In the genomic region with DNA sequence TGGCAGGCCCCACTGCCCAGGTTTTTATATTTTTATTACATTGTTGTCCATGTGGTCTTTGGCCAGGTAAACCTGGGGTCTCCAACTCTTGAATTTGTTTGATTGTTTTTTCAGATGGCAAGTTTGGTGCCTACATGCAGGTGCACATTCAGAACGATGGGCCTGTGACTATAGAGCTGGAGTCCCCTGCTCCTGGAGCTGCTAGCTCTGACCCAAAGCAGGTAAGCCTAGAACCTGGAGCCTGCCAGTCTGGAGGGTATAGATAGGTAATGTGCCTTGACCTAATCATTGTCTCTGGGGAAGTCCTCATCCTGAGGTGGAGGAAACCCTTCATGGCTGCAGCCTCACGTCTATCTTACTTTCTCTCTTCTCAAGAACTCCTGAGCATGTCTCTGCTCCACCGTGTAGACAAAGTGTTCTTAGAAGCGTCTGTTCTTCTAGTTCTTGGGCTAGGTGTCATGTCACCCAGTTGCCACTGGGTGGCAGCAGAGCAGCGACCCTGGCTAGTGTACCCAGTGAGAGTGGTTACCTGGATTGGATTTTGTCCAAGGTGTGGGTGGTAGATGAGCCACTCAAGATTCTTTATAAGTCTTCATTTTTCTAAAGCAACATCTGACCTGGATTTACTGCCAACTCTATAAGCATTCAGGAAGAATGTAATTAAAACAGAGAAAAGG, we compare ENCODE assay signal across 8 mouse cellular contexts. TPM values are rescaled to one million over a fixed set of nuclear protein-coding genes. Genes with fewer than 3 reads are reported as not detected.
DNase-seq lines count a peak whose midpoint lies in the region; ATAC-seq and TF ChIP-seq lines count a peak whose summit lies in the region.

No protein-coding gene starts in this region.

- no peaks in the 10 kb centered on the region for H3K36me3 ChIP-seq in MEL (ENCODE audit: control insufficient read depth in 1 of 2, insufficient read depth in 2 of 2, low read length in 2 of 2)

- TF ChIP-seq EP300 in MEL (IDR thresholded peaks at IDR 0.05; ENCODE audit: low read depth in 1 of 2, low read length in 2 of 2), result no peak

- H3K79me2 ChIP-seq in MEL (ENCODE audit: control insufficient read depth, insufficient read depth, low read length, poor library complexity), result no peaks in the 10 kb centered on the region

- peak; percentile 79 to 97 (median 83) for TF ChIP-seq CTCF in MEL (IDR thresholded peaks at IDR 0.05 in 2 of 3, conservative IDR thresholded peaks at IDR 0.05 in 1 of 3; ENCODE audit: control insufficient read depth in 1 of 3, insufficient read depth in 1 of 3, low read depth in 2 of 3, low read length in 3 of 3, poor library complexity in 1 of 3, severe bottlenecking in 1 of 3)
- TF ChIP-seq CTCF in lung, adult 2 months (IDR thresholded peaks at IDR 0.05; ENCODE audit: insufficient read depth, low read length), result peak; percentile 95
- peak; percentile 63; the same call in 1 of the 2 replicates for TF ChIP-seq CTCF in olfactory bulb, adult 2 months (IDR thresholded peaks at IDR 0.05; ENCODE audit: insufficient read depth, low read depth, low read length)

- H3K27me3 ChIP-seq in MEL (ENCODE audit: control insufficient read depth in 1 of 2, insufficient read depth in 2 of 2, low read length in 2 of 2), result no peaks in the 10 kb centered on the region

- TF ChIP-seq POLR2A in MEL (IDR thresholded peaks at IDR 0.05; ENCODE audit: control insufficient read depth in 1 of 2, insufficient read depth in 1 of 2, low read depth in 1 of 2, low read length in 2 of 2, poor library complexity in 1 of 2), result no peak
- TF ChIP-seq POLR2A in lung, adult 2 months (IDR thresholded peaks at IDR 0.05; ENCODE audit: borderline replicate concordance, extremely low read depth, low read depth, low read length), result no peak
- TF ChIP-seq POLR2A in olfactory bulb, adult 2 months (IDR thresholded peaks at IDR 0.05; ENCODE audit: insufficient read depth, low read depth, low read length), result no peak

- no peak overlapping the region for H3K27ac ChIP-seq in MEL (ENCODE audit: control insufficient read depth, low read depth, low read length)
- no peak overlapping the region for H3K27ac ChIP-seq in olfactory bulb, adult 2 months (ENCODE audit: insufficient read depth, low read depth, low read length)

- DNase-seq in MEL (ENCODE audit: low read depth, low spot score), result peak; percentile 69
- DNase-seq in c-Kit-negative CD71-positive TER-119-positive erythroid progenitor cells, embryonic 14.5 days (ENCODE audit: low read depth, low spot score), result peak; percentile 13
- DNase-seq in fibroblast of lung, adult 2 months (ENCODE audit: low read depth), result peak; percentile 11
- DNase-seq in layer of hippocampus, adult 11-12 months (ENCODE audit: low spot score), result peak; percentile 73
- DNase-seq in lung, adult 2 months, result peak; percentile 50
- DNase-seq in urinary bladder, postnatal 36 days (ENCODE audit: low spot score in 2 of 2), result peak; percentile 39 to 48

- peak; percentile 80 to 92 for ATAC-seq in hematopoietic stem cell, adult 5-6 weeks (replicated peaks in 1 of 2; ENCODE audit: insufficient read depth in 1 of 2, low FRiP score in 2 of 2, low TSS enrichment in 1 of 2, low read depth in 1 of 2, poor library complexity in 2 of 2, severe bottlenecking in 2 of 2)

- H3K9ac ChIP-seq in MEL (ENCODE audit: control insufficient read depth, low read depth, low read length, poor library complexity, severe bottlenecking), result no peak overlapping the region

- no peak overlapping the region for H3K4me3 ChIP-seq in MEL (ENCODE audit: control insufficient read depth in 1 of 2, insufficient read depth in 1 of 2, low read depth in 2 of 2, low read length in 2 of 2)
- no peak overlapping the region for H3K4me3 ChIP-seq in lung, adult 2 months (replicated peaks; ENCODE audit: extremely low read depth, low read depth, low read length)
- H3K4me3 ChIP-seq in olfactory bulb, adult 2 months (ENCODE audit: insufficient read depth, low read depth, low read length), result no peak overlapping the region

- no peaks in the 10 kb centered on the region for H3K9me3 ChIP-seq in MEL (replicated peaks; ENCODE audit: insufficient read depth, low read length)

- 17% methylated on average over 5 of the region's 5 CpGs for WGBS in lung, adult 2 months
- 16% methylated on average over 5 of the region's 5 CpGs for WGBS in olfactory bulb, adult 2 months

- no peaks in the 10 kb centered on the region for H3K4me1 ChIP-seq in MEL (ENCODE audit: control insufficient read depth in 1 of 2, insufficient read depth in 2 of 2, low read length in 2 of 2)
- H3K4me1 ChIP-seq in lung, adult 2 months (ENCODE audit: control insufficient read depth, insufficient read depth, low read length), result no peaks in the 10 kb centered on the region
- H3K4me1 ChIP-seq in olfactory bulb, adult 2 months (ENCODE audit: control insufficient read depth, insufficient read depth, low read length), result peaks cover 12% of the 10 kb centered on the region

- TF ChIP-seq RAD21 in MEL (IDR thresholded peaks at IDR 0.05; ENCODE audit: low read depth, low read length), result peak; percentile 75

TF ChIP-seq in MEL, 35 proteins besides CTCF, POLR2A, EP300 and RAD21:
- TF ChIP-seq SMC3 (IDR thresholded peaks at IDR 0.05; ENCODE audit: low read depth, low read length) (peak; percentile 69), TBP (IDR thresholded peaks at IDR 0.05; ENCODE audit: low read depth, low read length) (no peak), ZC3H11A (IDR thresholded peaks at IDR 0.05; ENCODE audit: low read depth, low read length) (peak; percentile 17; the same call in 1 of the 2 replicates), TAL1 (IDR thresholded peaks at IDR 0.05; ENCODE audit: low read length) (no peak), JUND (IDR thresholded peaks at IDR 0.05; ENCODE audit: low read depth, low read length) (no peak), MYB (IDR thresholded peaks at IDR 0.05; ENCODE audit: low read depth, low read length) (no peak), ZNF384 (IDR thresholded peaks at IDR 0.05; ENCODE audit: low read depth, low read length) (no peak), MAZ (IDR thresholded peaks at IDR 0.05; ENCODE audit: low read depth, low read length) (no peak)

RNA-seq across cellular contexts. Expression of gene Dtd1, which starts 36.1 kb away (rescaled TPM):
- 28.8 and 32.5 TPM in 2 replicates for total RNA-seq in MEL (2012; rRNA removed)
- polyA plus RNA-seq in MEL (2012; ENCODE audit: insufficient read depth in 1 of 2, insufficient read length in 2 of 2, low read depth in 1 of 2, low replicate concordance in 2 of 2, missing spikeins in 1 of 2), result 10 to 100 TPM in 1 of 2 experiments, not detected in 1; 36.0 TPM
- 72.6 and 86.4 TPM in 2 replicates for total RNA-seq in hematopoietic stem cell, adult 5-6 weeks (2017)
- 9.9 and 12.4 TPM in 2 replicates for polyA plus RNA-seq in lung, adult 2 months (2012; rRNA removed)
- not detected in 2 replicates for polyA plus RNA-seq in olfactory bulb, adult 2 months (2012; ENCODE audit: insufficient read depth, insufficient read length, low replicate concordance, missing spikeins)

RNA-seq across cellular contexts. Expression of gene Smim26, which starts 41.9 kb away (rescaled TPM):
- 24.6 and 28.6 TPM in 2 replicates for total RNA-seq in MEL (2012; rRNA removed)
- polyA plus RNA-seq in MEL (2012; ENCODE audit: insufficient read depth in 1 of 2, insufficient read length in 2 of 2, low read depth in 1 of 2, low replicate concordance in 2 of 2, missing spikeins in 1 of 2), result 10 to 100 TPM in 1 of 2 experiments, not detected in 1; 16.4 TPM
- total RNA-seq in hematopoietic stem cell, adult 5-6 weeks (2017), result 9.5 and 32.3 TPM in 2 replicates
- polyA plus RNA-seq in lung, adult 2 months (2012; rRNA removed), result 3.3 and 4.5 TPM in 2 replicates
- polyA plus RNA-seq in olfactory bulb, adult 2 months (2012; ENCODE audit: insufficient read depth, insufficient read length, low replicate concordance, missing spikeins), result not detected in 2 replicates

Comparison
In these comparisons a context has a peak if more than half of its experiments do, and no peak if none do; other contexts are left out.
1. DNase-seq: peak in every context shown above with its lines; median percentile 73 in layer of hippocampus, adult 11-12 months; 69 in MEL; 50 in lung, adult 2 months; 44 in urinary bladder, postnatal 36 days; 13 in c-Kit-negative CD71-positive TER-119-positive erythroid progenitor cells, embryonic 14.5 days; 11 in fibroblast of lung, adult 2 months.